Mouse (Mus musculus): Measurements from ENCODE around the gene Myrf. TPM values are rescaled to one million over a fixed set of nuclear protein-coding genes. Genes with fewer than 3 reads are reported as not detected.

The Myrf gene
- polyA plus RNA-seq, 1 experiment from 2014 or later: 5.0 TPM

GRCm38 (mm10) chr19:10242916-10243315, 2.4 kb upstream of the Myrf start:
- Histone ChIP-seq H3K36me3 (ENCODE audit: insufficient read depth, low read length) (no peaks in the 10 kb centered on the region), H3K9ac (replicated peaks; ENCODE audit: low read depth) (no peak overlapping the region), H3K9me3 (ENCODE audit: low read length) (no peaks in the 10 kb centered on the region), H3K27me3 (replicated peaks; ENCODE audit: insufficient read depth, low read length) (0 out of 2 replicates have a peak, but pooled peaks cover 4% of the 10 kb centered on the region), H3K4me2 (replicated peaks; ENCODE audit: low read depth, low read length) (no peak overlapping the region), H3K4me3 (ENCODE audit: low read depth, low read length) (no peak overlapping the region), H3K27ac (ENCODE audit: low read length) (no peak overlapping the region), H3K4me1 (ENCODE audit: insufficient read depth, low read depth, low read length) (0 out of 2 replicates have a peak, but pooled peaks cover 5% of the 10 kb centered on the region)
- TF ChIP-seq CTCF (IDR thresholded peaks at IDR 0.05): no peak
- no peak for TF ChIP-seq EP300 (IDR thresholded peaks at IDR 0.05)
- ATAC-seq (no peak), DNase-seq (ENCODE audit: low spot score) (no peak)
- 16% methylated on average over 8 of the region's 8 CpGs for WGBS

- peak overlapping the region; percentile 40 for H3K4me3 ChIP-seq (ENCODE audit: low read depth, low read length)
- ATAC-seq (peak; percentile 0; the same call in 1 of the 2 replicates), DNase-seq (ENCODE audit: low spot score) (no peak)
- 5% methylated on average over 26 of the region's 26 CpGs for WGBS
- TF ChIP-seq CTCF (IDR thresholded peaks at IDR 0.05) (no peak), EP300 (IDR thresholded peaks at IDR 0.05) (no peak)
- no peaks in the 10 kb centered on the region for H3K9me3 ChIP-seq (ENCODE audit: low read length)
- H3K27me3 ChIP-seq (replicated peaks; ENCODE audit: insufficient read depth, low read length): 0 out of 2 replicates have a peak, but pooled peaks cover 4% of the 10 kb centered on the region
- H3K4me2 ChIP-seq (replicated peaks; ENCODE audit: low read depth, low read length): peak overlapping the region; percentile 85
- H3K27ac ChIP-seq (ENCODE audit: low read length): no peak overlapping the region
- H3K9ac ChIP-seq (replicated peaks; ENCODE audit: low read depth): peak overlapping the region; percentile 29; the same call in 1 of the 2 replicates
- H3K36me3 ChIP-seq (ENCODE audit: insufficient read depth, low read length): no peaks in the 10 kb centered on the region
- no peaks in the 10 kb centered on the region for H3K4me1 ChIP-seq (ENCODE audit: insufficient read depth, low read depth, low read length)
Measured at GRCm38 (mm10) chr19:10239975-10240653, 434 bp downstream of the Myrf start.

GRCm38 (mm10) chr19:10239419-10239818, 1.1 kb downstream of the Myrf start:
- no peaks in the 10 kb centered on the region for H3K4me1 ChIP-seq (ENCODE audit: insufficient read depth, low read depth, low read length)
- no peak overlapping the region for H3K9ac ChIP-seq (replicated peaks; ENCODE audit: low read depth)
- 0 out of 2 replicates have a peak, but pooled peaks cover 4% of the 10 kb centered on the region for H3K27me3 ChIP-seq (replicated peaks; ENCODE audit: insufficient read depth, low read length)
- TF ChIP-seq EP300 (IDR thresholded peaks at IDR 0.05) (no peak), CTCF (IDR thresholded peaks at IDR 0.05) (no peak)
- no peak overlapping the region for H3K4me3 ChIP-seq (ENCODE audit: low read depth, low read length)
- 31% methylated on average over 2 of the region's 2 CpGs for WGBS
- H3K36me3 ChIP-seq (ENCODE audit: insufficient read depth, low read length): no peaks in the 10 kb centered on the region
- H3K4me2 ChIP-seq (replicated peaks; ENCODE audit: low read depth, low read length): peak overlapping the region; percentile 85
- no peak for DNase-seq (ENCODE audit: low spot score)
- no peaks in the 10 kb centered on the region for H3K9me3 ChIP-seq (ENCODE audit: low read length)
- no peak overlapping the region for H3K27ac ChIP-seq (ENCODE audit: low read length)
- ATAC-seq: no peak

- peak; percentile 63 for ATAC-seq
- no peak overlapping the region for H3K4me2 ChIP-seq (replicated peaks; ENCODE audit: low read depth, low read length)
- DNase-seq (ENCODE audit: low spot score): peak; percentile 25
- H3K27ac ChIP-seq (ENCODE audit: low read length): peak overlapping the region; percentile 32; the same call in 1 of the 2 replicates
- no peak overlapping the region for H3K9ac ChIP-seq (replicated peaks; ENCODE audit: low read depth)
- H3K4me1 ChIP-seq (ENCODE audit: insufficient read depth, low read depth, low read length): no peaks in the 10 kb centered on the region
- 39% methylated on average over 3 of the region's 3 CpGs for WGBS
- 0 out of 2 replicates have a peak, but pooled peaks cover 4% of the 10 kb centered on the region for H3K27me3 ChIP-seq (replicated peaks; ENCODE audit: insufficient read depth, low read length)
- H3K4me3 ChIP-seq (ENCODE audit: low read depth, low read length): no peak overlapping the region
- TF ChIP-seq CTCF (IDR thresholded peaks at IDR 0.05) (no peak), EP300 (IDR thresholded peaks at IDR 0.05) (no peak)
- H3K9me3 ChIP-seq (ENCODE audit: low read length): no peaks in the 10 kb centered on the region
- no peaks in the 10 kb centered on the region for H3K36me3 ChIP-seq (ENCODE audit: insufficient read depth, low read length)
Measured at GRCm38 (mm10) chr19:10238477-10238876, 2.1 kb downstream of the Myrf start.

GRCm38 (mm10) chr19:10235784-10236565, 4.6 kb downstream of the Myrf start:
- no peak for TF ChIP-seq EP300 (IDR thresholded peaks at IDR 0.05)
- TF ChIP-seq CTCF (IDR thresholded peaks at IDR 0.05): no peak
- no peak for ATAC-seq
- Histone ChIP-seq H3K4me1 (ENCODE audit: insufficient read depth, low read depth, low read length) (no peaks in the 10 kb centered on the region), H3K4me3 (ENCODE audit: low read depth, low read length) (no peak overlapping the region), H3K9me3 (ENCODE audit: low read length) (no peaks in the 10 kb centered on the region), H3K36me3 (ENCODE audit: insufficient read depth, low read length) (no peaks in the 10 kb centered on the region), H3K9ac (replicated peaks; ENCODE audit: low read depth) (no peak overlapping the region), H3K27ac (ENCODE audit: low read length) (no peak overlapping the region), H3K4me2 (replicated peaks; ENCODE audit: low read depth, low read length) (no peak overlapping the region), H3K27me3 (replicated peaks; ENCODE audit: insufficient read depth, low read length) (0 out of 2 replicates have a peak, but pooled peaks cover 4% of the 10 kb centered on the region)
- 65% methylated on average over 9 of the region's 9 CpGs for WGBS
- no peak for DNase-seq (ENCODE audit: low spot score)

GRCm38 (mm10) chr19:10232327-10233017, 8.1 kb downstream of the Myrf start:
- DNase-seq (ENCODE audit: low spot score): no peak
- H3K4me2 ChIP-seq (replicated peaks; ENCODE audit: low read depth, low read length): no peak overlapping the region
- H3K27me3 ChIP-seq (replicated peaks; ENCODE audit: insufficient read depth, low read length): no peaks in the 10 kb centered on the region
- no peaks in the 10 kb centered on the region for H3K4me1 ChIP-seq (ENCODE audit: insufficient read depth, low read depth, low read length)
- H3K9me3 ChIP-seq (ENCODE audit: low read length): no peaks in the 10 kb centered on the region
- ATAC-seq: no peak
- TF ChIP-seq CTCF (IDR thresholded peaks at IDR 0.05): no peak
- TF ChIP-seq EP300 (IDR thresholded peaks at IDR 0.05): no peak
- H3K9ac ChIP-seq (replicated peaks; ENCODE audit: low read depth): no peak overlapping the region
- H3K4me3 ChIP-seq (ENCODE audit: low read depth, low read length): no peak overlapping the region
- H3K27ac ChIP-seq (ENCODE audit: low read length): no peak overlapping the region
- no peaks in the 10 kb centered on the region for H3K36me3 ChIP-seq (ENCODE audit: insufficient read depth, low read length)
- 53% methylated on average over 9 of the region's 9 CpGs for WGBS
